Mouse (Mus musculus) spleen, postnatal 10 days (tissue): ENCODE results near the gene Axin1.

ENCODE experiments used
- DNase-seq, 2 experiments: peaks; one replicate each; pipeline ENCODE4 v3.0.0; 2021 to 2022; ENCODE audit warnings: low spot score in 2 of 2

The Axin1 gene

DNA sequence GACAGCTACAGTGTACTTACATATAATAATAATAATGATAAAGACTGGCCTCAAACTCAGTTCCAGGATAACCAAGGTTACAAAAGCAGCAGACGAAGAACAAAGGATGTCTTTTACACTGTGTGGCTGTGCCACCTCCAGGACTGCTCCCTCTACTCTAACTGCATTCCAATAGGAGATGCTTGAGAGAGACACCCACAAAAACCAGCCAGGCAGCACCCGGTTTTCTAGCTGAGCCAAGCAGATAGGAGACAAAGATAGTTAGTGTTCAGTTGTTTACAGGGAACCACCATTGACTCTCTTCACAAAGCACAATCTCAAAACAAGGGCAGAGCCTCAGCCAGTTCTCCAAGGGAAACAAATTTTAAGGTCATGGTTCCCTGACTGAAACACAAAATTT lies 101.1 kb downstream of the Axin1 start:
- DNase-seq: no peak

DNA sequence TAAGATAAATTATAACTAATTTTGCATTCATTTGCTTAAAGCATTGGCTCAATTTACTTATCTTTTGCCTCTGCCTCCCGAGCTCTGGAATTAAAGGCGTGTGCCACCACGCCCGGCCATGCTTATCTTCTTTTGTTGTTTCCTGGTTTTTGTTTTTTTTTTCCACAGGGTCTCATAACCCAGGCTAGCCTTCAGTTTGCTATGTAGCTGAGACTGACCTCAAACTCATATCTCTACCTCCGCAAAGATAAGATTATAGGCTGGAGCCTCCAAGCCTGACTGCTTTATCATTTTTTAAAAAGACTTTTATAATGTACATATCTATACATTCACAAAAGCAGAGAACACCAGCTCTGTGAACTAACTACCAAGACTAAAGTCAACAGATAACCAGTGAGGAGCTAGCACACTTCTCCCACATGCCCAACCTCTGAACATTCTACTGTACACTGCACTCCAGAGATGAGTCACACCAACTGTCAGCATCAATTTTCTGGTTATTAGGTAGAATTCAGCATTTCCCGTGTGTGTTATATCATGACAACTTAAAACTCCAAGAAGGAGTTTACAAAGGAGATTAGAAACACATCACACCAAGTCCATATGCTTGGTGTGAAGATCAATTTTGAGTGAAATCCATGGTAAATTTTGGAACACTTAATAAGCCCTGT lies 101.8 kb downstream of the Axin1 start:
- DNase-seq: no peak

DNA sequence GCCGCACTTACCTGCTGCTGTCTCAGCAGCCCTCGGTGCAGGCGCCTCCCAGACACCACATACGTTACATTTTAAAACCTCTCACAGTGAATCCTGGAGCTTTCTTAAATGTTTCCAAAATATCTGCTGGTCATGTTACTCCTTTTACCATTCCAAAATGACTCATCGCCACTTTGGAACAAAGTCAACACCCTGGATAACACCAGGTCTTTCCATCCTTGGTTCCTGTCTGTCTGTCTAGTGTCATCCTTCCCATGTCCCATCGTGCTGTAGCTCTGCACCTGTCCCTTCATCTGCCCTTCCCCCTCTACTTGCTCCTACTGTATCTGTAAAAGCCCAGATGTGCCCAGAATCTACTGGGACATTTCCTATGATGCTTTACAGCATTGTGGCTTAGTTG lies 102.5 kb downstream of the Axin1 start:
- DNase-seq: no peak

DNA sequence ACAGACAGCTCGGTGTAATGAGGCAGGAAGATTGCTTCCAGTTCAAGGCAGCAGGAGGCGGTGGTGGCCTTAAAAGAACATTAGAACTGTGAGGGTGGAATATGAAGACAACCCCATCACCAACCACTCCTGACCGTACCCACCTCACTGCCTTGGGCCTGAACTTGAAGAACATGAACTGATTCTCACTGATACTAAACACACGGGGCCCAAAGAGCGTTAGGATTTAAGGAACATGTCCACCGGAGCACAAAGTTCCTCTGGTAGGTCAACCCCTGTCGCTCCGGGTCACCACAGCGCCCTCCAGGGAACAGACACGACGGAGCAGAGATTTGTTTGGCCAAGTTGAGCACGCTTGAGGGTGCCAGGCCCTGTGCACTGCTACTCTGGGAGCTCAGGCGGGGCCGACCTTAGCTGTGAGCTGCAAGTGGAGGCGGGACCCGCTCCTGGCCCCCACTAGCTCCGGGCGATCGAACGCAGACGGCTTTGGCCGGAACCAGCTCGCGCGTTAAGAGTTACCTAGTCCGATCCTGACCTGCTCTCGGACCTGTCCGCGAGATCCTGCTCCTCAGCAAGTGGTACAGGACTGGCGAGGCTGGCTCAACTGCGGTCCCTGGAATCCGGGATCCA lies 105.1 kb downstream of the Axin1 start:
- DNase-seq: peak; percentile 73 to 77

DNA sequence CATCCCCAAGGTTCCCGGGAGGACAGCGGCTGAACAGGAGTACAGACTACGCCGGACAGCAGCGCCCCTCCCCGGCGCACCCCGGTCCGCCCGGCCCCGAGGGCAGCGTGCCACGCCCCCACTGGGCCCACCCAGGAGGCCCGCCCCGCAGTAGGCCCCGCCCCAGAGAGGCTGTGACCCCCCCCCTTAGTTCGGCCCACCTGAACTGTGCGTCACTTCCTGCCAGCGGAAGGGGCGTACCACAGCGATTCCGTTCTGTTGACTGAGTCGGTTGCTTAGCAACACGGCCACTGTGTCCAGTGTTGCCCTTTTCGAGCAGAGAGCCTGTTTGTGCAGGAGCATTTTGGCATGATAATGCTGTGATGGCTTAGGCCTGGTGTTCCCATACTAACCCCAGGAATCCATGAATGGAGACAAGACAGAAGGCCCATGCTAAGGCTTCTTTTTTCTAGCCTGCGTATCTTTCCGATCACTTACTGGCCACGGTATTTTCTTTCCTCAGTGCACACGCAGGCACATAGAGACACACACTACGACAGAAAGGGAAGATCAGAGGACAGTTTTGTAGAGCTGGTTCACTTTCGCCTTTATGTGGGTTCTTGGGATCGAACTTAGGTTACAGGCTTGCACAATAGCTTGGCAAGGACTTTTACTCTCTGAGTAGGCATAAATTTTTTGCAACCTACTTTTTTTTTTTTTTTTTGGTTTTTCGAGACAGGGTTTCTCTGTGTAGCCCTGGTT lies 105.8 kb downstream of the Axin1 start, which contains the start of gene Fam234a:
TSS of gene Fam234a (minus strand) at position 142 of the 741 bp plus-strand sequence.
- DNase-seq: peak in 1 of 2 experiments; percentile 92
